Mouse (Mus musculus): Measurements from ENCODE around the gene Arf5. TPM values are rescaled to one million over a fixed set of nuclear protein-coding genes. Genes with fewer than 3 reads are reported as not detected.
A peak's percentile ranks its signal among the peaks of the same experiment; 100 is the strongest.

Arf5 gene
- polyA plus RNA-seq, 1 experiment from 2014 or later, result 299 TPM

GRCm38 (mm10) chr6:28418449-28418848 lies 4.9 kb upstream of the Arf5 start:
- Histone ChIP-seq H3K4me1 (peaks cover 30% of the 10 kb centered on the region), H3K4me3 (no peak overlapping the region), H3K27ac (replicated peaks) (no peak overlapping the region), H3K27me3 (ENCODE audit: low read depth, poor library complexity, severe bottlenecking) (no peaks in the 10 kb centered on the region), H3K9me3 (replicated peaks) (no peaks in the 10 kb centered on the region), H3K36me3 (peaks cover 56% of the 10 kb centered on the region)
- 94% methylated on average over 14 of the region's 14 CpGs for WGBS
- DNase-seq (ENCODE audit: low spot score), result no peak

DNA sequence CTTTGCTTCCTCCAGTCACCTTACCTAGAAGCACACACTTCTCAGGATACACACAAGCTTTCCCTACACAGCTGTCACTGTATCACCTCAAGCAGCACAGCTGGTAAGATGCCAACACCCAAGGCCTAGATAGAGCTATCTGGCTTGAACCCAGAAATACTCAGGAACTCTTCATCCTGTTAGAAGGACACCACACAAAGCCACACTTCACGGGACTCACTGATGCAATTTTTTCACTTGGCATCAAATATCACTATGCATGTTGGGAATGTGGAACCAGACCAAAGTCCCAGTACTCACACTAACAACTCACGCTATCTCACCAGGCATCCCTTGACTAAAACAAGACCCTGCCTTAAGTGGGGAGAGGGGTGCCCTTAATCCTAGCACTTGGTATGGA lies 3.7 kb upstream of the Arf5 start:
- WGBS, result 88% methylated on average over 2 of the region's 2 CpGs
- H3K36me3 ChIP-seq, result peaks cover 49% of the 10 kb centered on the region
- no peak for DNase-seq (ENCODE audit: low spot score)
- no peaks in the 10 kb centered on the region for H3K9me3 ChIP-seq (replicated peaks)
- peaks cover 38% of the 10 kb centered on the region for H3K4me1 ChIP-seq
- H3K27me3 ChIP-seq (ENCODE audit: low read depth, poor library complexity, severe bottlenecking), result no peaks in the 10 kb centered on the region
- H3K4me3 ChIP-seq, result peak overlapping the region; percentile 92; the same call in 1 of the 2 replicates
- no peak overlapping the region for H3K27ac ChIP-seq (replicated peaks)

DNA sequence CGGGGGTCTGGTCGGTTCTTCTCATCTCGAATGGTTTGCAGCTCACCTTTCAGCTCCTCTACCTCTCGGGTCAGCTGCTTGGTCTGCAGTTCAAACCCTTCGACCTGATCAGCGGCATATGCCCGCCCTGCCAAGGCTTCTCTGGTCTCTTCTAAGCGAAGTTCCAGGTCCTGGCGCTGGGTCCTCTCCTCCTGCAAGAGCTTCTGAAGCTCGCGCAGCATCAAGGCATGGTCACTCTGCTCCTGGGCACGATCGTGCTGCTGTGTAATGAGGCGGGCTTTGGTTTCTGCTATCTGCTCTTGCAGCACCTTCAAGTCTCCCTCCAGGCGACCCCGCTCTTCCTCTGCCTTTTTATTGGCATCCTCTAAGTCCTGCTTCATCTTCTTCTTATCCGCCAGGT lies 3.0 kb upstream of the Arf5 start:
- DNase-seq (ENCODE audit: low spot score), result no peak
- Histone ChIP-seq H3K9me3 (replicated peaks) (no peaks in the 10 kb centered on the region), H3K4me3 (peak overlapping the region; percentile 92), H3K27me3 (ENCODE audit: low read depth, poor library complexity, severe bottlenecking) (no peaks in the 10 kb centered on the region), H3K4me1 (peaks cover 43% of the 10 kb centered on the region), H3K36me3 (peaks cover 48% of the 10 kb centered on the region), H3K27ac (replicated peaks) (no peak overlapping the region)
- WGBS, result 84% methylated on average over 17 of the region's 17 CpGs

GRCm38 (mm10) chr6:28420865-28421264 lies 2.5 kb upstream of the Arf5 start:
- no peaks in the 10 kb centered on the region for H3K27me3 ChIP-seq (ENCODE audit: low read depth, poor library complexity, severe bottlenecking)
- H3K36me3 ChIP-seq, result peaks cover 48% of the 10 kb centered on the region
- H3K4me3 ChIP-seq, result peak overlapping the region; percentile 92
- peaks cover 47% of the 10 kb centered on the region for H3K4me1 ChIP-seq
- WGBS, result 25% methylated on average over 13 of the region's 13 CpGs
- peak overlapping the region; percentile 81 for H3K27ac ChIP-seq (replicated peaks)
- no peaks in the 10 kb centered on the region for H3K9me3 ChIP-seq (replicated peaks)
- no peak for DNase-seq (ENCODE audit: low spot score)

GRCm38 (mm10) chr6:28421469-28422000 lies 1.8 kb upstream of the Arf5 start:
- under 1% methylated on average over 27 of the region's 27 CpGs for WGBS
- Histone ChIP-seq H3K36me3 (peaks cover 48% of the 10 kb centered on the region), H3K4me3 (peak overlapping the region; percentile 92), H3K9me3 (replicated peaks) (no peaks in the 10 kb centered on the region), H3K4me1 (peaks cover 50% of the 10 kb centered on the region), H3K27me3 (ENCODE audit: low read depth, poor library complexity, severe bottlenecking) (no peaks in the 10 kb centered on the region), H3K27ac (replicated peaks) (peak overlapping the region; percentile 81)
- DNase-seq (ENCODE audit: low spot score), result peak; percentile 89

DNA sequence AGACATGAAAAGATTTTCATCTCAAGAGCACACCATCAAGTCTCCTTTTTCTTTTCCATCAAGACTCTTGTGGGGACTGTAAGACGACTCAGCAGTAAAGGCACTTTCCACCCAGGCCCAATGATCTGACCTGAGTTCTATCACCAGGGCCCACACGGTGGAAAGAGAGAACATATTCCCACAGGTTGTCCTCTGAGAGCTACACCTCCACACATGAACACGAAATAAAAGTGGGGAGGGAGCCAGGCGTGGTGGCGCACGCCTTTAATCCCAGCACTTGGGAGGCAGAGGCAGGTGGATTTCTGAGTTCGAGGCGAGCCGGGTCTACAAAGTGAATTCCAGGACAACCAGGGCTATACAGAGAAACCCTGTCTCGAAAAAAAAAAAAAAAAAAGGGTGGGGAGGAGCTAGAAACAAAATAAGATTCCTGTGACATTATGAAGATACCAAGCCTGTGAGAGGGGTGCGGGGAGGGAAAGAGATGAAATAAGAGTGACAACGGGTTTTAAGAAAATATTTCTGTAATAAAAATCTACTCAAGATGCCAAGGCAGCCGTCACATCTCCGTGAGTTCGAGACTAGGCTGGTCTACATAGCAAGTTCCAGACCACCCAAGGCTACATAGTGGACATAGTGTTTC lies 589 bp upstream of the Arf5 start:
- no peak for DNase-seq (ENCODE audit: low spot score)
- 76% methylated on average over 15 of the region's 15 CpGs for WGBS
- peak overlapping the region; percentile 80 for H3K4me3 ChIP-seq
- peaks cover 50% of the 10 kb centered on the region for H3K4me1 ChIP-seq
- H3K36me3 ChIP-seq, result peaks cover 43% of the 10 kb centered on the region
- H3K27me3 ChIP-seq (ENCODE audit: low read depth, poor library complexity, severe bottlenecking), result no peaks in the 10 kb centered on the region
- H3K27ac ChIP-seq (replicated peaks), result peak overlapping the region; percentile 95; the same call in 1 of the 2 replicates
- no peaks in the 10 kb centered on the region for H3K9me3 ChIP-seq (replicated peaks)

- 11% methylated on average over 45 of the region's 46 CpGs for WGBS
- Histone ChIP-seq H3K4me1 (peaks cover 50% of the 10 kb centered on the region), H3K36me3 (peaks cover 30% of the 10 kb centered on the region), H3K4me3 (peak overlapping the region; percentile 80), H3K9me3 (replicated peaks) (no peaks in the 10 kb centered on the region), H3K27me3 (ENCODE audit: low read depth, poor library complexity, severe bottlenecking) (no peaks in the 10 kb centered on the region), H3K27ac (replicated peaks) (peak overlapping the region; percentile 95)
- DNase-seq (ENCODE audit: low spot score), result peak; percentile 54
These were observed 671 bp downstream of the Arf5 start for GRCm38 (mm10) chr6:28423767-28424695.

- Histone ChIP-seq H3K4me3 (peak overlapping the region; percentile 80), H3K4me1 (peaks cover 44% of the 10 kb centered on the region), H3K27ac (replicated peaks) (no peak overlapping the region), H3K36me3 (peaks cover 25% of the 10 kb centered on the region), H3K9me3 (replicated peaks) (no peaks in the 10 kb centered on the region), H3K27me3 (ENCODE audit: low read depth, poor library complexity, severe bottlenecking) (no peaks in the 10 kb centered on the region)
- 91% methylated on average over 6 of the region's 6 CpGs for WGBS
- no peak for DNase-seq (ENCODE audit: low spot score)
These were observed 1.7 kb downstream of the Arf5 start for GRCm38 (mm10) chr6:28425019-28425418.

DNA sequence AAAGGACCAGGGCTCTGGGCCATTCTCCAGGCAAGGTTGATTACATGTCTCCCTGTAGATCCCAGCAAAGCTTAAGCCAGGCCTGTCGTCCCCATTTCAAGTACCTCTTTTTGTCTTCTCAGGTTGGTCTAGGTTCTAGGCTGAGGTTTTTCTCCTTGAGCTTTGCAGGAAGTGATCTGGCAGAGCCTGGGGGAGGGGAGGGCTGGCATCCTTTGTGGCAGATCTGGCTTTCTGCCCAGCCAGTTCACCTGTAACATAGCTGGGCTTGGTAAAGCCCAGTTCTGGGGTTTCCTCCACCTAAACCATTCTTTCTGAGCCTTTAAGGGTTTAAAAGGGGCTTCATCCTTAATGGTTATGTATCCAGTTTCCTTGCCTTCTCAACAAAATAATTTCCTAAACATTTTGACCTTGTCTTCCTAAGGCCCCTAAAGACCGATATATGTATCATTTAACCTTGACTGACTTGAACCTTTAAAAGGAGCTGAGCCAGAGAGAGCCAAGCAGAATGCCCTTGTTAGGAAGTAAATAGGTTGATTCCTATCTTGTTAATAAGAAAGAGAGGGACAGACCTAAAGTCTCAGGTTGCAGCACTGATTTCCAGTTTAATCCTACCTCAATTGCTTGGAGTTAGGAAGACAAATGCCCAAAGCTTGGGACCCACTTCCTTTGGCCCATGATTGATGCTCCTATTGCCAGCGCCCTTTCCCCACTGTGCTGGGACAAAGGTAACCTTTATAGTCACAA lies 3.9 kb downstream of the Arf5 start, which contains the start of gene Fscn3:
Gene Fscn3 (plus strand): TSS at position 694 of the 744 bp plus-strand sequence.
- Histone ChIP-seq H3K4me3 (no peak within 1 kb of the TSS), H3K27ac (replicated peaks) (no peak within 1 kb of the TSS), H3K4me1 (peaks cover 21% of the 10 kb centered on the region), H3K9me3 (replicated peaks) (no peaks in the 10 kb centered on the region), H3K36me3 (peaks cover 25% of the 10 kb centered on the region), H3K27me3 (ENCODE audit: low read depth, poor library complexity, severe bottlenecking) (no peaks in the 10 kb centered on the region)
- DNase-seq (ENCODE audit: low spot score), result no peak
- 90% methylated on average over 3 of the region's 3 CpGs for WGBS

DNA sequence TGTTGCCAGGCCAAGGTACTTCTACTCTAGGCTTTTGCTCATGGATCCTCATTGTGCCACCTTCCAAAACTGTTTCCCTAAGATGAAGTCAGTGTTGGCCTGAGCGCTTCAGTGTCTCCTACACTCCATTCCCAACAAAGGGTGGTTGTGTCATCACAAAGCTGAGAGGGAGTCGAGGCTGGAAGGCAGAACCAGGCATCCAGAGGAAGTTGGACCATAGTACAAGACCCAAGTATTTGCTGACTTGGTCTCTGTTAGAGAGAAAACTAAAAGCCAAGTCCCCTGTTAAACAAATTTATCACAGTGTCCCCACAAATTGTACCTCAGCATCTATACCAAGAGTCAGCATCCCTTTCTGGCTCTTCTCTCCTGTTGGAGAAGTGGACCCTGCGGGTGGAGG lies 4.9 kb downstream of the Arf5 start, which contains the start of gene Gcc1:
Gene Gcc1 (minus strand): TSS at position 101 of the 400 bp plus-strand sequence.
- Histone ChIP-seq H3K27ac (replicated peaks) (no peak within 1 kb of the TSS), H3K4me3 (no peak within 1 kb of the TSS), H3K9me3 (replicated peaks) (no peaks in the 10 kb centered on the region), H3K36me3 (peaks cover 25% of the 10 kb centered on the region), H3K4me1 (peaks cover 20% of the 10 kb centered on the region), H3K27me3 (ENCODE audit: low read depth, poor library complexity, severe bottlenecking) (no peaks in the 10 kb centered on the region)
- WGBS, result 81% methylated on average over 3 of the region's 3 CpGs
- no peak for DNase-seq (ENCODE audit: low spot score)

DNA sequence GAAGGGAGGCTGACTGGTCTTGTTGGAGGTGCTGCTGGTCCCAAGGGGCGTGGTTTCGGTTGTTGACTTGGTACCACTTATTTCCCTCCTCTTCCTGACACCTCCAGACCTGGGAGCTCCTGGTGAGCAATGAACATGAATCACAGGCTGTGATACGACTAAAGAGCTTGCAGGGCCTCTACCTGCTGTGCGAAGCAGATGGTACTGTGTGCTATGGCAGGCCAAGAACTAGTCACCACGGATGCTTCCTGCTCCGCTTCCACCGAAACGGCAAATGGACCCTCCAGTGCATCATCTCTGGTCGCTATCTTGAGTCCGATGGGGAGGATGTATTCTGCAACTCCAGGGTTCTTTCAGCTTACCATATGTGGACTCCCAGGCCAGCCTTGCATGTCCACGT lies 6.5 kb downstream of the Arf5 start:
- H3K27ac ChIP-seq (replicated peaks), result no peak overlapping the region
- 90% methylated on average over 11 of the region's 11 CpGs for WGBS
- no peak for DNase-seq (ENCODE audit: low spot score)
- peaks cover 24% of the 10 kb centered on the region for H3K36me3 ChIP-seq
- no peaks in the 10 kb centered on the region for H3K27me3 ChIP-seq (ENCODE audit: low read depth, poor library complexity, severe bottlenecking)
- H3K4me3 ChIP-seq, result no peak overlapping the region
- peaks cover 10% of the 10 kb centered on the region for H3K4me1 ChIP-seq
- no peaks in the 10 kb centered on the region for H3K9me3 ChIP-seq (replicated peaks)
